Mouse (Mus musculus) ES-Bruce4 (cell line): ENCODE results near the gene Dtd2.

Source experiments
- CTCF ChIP-seq: IDR thresholded peaks from one replicate; pipeline ENCODE4 v1.8.1; 2011; ENCODE audit warnings: low read depth, low read length
- POLR2A ChIP-seq: IDR thresholded peaks from one replicate; pipeline ENCODE4 v1.8.1; 2011; ENCODE audit warnings: low read length; ENCODE audit not compliant: insufficient read depth

GRCm38 (mm10) chr12:51967915-51968595 is 38.2 kb downstream of the Dtd2 start:
- no peak for TF ChIP-seq CTCF
- no peak for TF ChIP-seq POLR2A
